Mouse (Mus musculus) heart, postnatal 36 days (tissue): ENCODE results near the gene Hoxb4. TPM values are rescaled to one million over a fixed set of nuclear protein-coding genes. Genes with fewer than 3 reads are reported as not detected.
A peak's percentile ranks its signal among the peaks of the same experiment; 100 is the strongest.

Experiments
- DNase-seq, 2 experiments: peaks; one replicate each; pipeline ENCODE4 v3.0.0; 2021 to 2022
- intact Hi-C: fragments of 180-260 bp; cut with DNase I; formaldehyde crosslinking; loops from one replicate; pipeline ENCODE4 v1.15.1; 2025
- total RNA-seq, 2 experiments: library from RNA; stranded (reverse); gene quantifications; 2 replicates each; pipeline ENCODE4 v1.2.3; 2021

The Hoxb4 gene
- under 1 TPM; 0.51 to 0.53 TPM for total RNA-seq

GRCm38 (mm10) chr11:96317608-96318367 lies at the start of gene Hoxb4:
Hoxb4 (plus strand) TSS chr11:96318267.
- intact Hi-C loops = no loop called here
- DNase-seq = no peak

GRCm38 (mm10) chr11:96269869-96270268 lies 48.2 kb upstream of the Hoxb4 start:
- intact Hi-C loops = no loop called here
- no peak for DNase-seq

DNA sequence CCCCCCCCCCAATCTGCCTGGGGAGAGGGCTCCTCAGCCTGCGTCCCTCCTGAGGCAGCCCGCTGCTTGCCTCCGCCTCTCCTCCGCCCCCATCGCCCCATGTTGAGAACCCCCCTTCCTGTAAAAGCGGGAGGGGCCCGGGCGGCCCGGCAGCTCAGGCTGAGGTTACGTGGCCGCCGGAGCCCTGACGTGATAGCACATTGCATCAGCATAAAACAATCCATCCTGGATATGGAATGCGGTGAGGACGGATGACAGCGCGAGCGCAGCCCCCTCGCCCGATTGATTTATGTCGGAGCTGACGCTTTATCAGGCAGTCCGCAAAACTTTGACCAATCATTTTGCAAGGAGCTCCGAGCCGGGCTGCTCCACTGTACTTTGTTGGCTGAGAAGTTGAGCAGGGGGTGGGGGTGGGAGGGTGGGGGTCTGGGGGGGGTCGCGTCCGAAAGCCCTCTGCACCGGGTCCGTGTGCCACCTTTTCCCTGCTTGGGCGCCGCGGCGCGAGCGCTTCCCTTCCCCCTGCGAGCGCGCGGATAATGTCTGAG lies 47.0 kb upstream of the Hoxb4 start, which contains the start of gene Hoxb9:
Gene Hoxb9, plus strand, starts transcription at position 462 of the 545 bp plus-strand sequence.
- intact Hi-C loops = no loop called here
- no peak for DNase-seq

DNA sequence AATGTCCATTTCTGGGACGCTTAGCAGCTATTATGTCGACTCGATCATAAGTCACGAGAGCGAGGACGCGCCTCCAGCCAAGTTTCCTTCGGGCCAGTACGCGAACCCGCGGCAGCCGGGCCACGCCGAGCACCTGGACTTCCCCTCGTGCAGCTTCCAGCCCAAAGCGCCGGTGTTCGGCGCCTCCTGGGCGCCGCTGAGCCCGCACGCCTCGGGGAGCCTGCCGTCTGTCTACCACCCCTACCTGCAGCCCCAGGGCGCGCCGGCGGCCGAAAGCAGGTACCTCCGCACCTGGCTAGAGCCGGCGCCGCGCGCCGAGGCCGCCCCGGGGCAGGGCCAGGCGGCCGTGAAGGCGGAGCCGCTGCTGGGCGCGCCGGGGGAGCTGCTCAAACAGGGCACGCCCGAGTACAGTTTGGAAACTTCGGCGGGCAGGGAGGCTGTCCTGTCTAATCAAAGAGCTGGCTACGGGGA lies 46.5 kb upstream of the Hoxb4 start:
- intact Hi-C loops = no loop called here
- DNase-seq = no peak

- no peak for DNase-seq
- intact Hi-C loops = no loop called here
These were observed 45.8 kb upstream of the Hoxb4 start for GRCm38 (mm10) chr11:96272024-96272921.

GRCm38 (mm10) chr11:96274428-96274827 lies 43.6 kb upstream of the Hoxb4 start:
- DNase-seq = no peak
- intact Hi-C loops = no loop called here

DNA sequence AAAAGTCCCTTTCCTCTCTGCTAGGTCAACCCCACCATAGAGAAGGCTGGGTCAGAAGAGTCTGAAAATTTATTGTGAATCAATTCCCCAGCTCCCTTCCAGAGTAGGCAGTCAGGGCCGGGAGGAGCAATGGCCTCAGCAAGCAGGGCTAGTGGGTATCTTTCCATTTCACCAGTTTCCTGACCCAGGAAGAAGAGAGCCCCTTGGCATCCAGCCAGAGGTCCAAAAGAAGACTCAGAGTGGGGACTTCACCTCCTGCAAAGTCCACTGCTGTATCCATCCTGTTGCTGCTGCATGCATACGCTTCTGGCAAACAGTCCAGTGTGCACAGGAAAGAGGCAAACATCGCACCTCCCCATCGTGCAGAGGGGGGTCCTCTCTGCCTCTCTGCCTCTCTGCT lies 42.2 kb upstream of the Hoxb4 start:
- no peak for DNase-seq
- intact Hi-C loops = no loop called here

- no peak for DNase-seq
- intact Hi-C loops = loop anchor here (1.0 to 2.0 kb wide), 4 partner anchors 259 to 583 kb away; no protein-coding TSS in a partner anchor
These were observed 40.7 kb upstream of the Hoxb4 start for GRCm38 (mm10) chr11:96277151-96278044.

GRCm38 (mm10) chr11:96278324-96278723 lies 39.7 kb upstream of the Hoxb4 start:
- DNase-seq = no peak
- intact Hi-C loops = loop anchor here (1.0 to 2.0 kb wide), 4 partner anchors 258 to 582 kb away; no protein-coding TSS in a partner anchor

DNA sequence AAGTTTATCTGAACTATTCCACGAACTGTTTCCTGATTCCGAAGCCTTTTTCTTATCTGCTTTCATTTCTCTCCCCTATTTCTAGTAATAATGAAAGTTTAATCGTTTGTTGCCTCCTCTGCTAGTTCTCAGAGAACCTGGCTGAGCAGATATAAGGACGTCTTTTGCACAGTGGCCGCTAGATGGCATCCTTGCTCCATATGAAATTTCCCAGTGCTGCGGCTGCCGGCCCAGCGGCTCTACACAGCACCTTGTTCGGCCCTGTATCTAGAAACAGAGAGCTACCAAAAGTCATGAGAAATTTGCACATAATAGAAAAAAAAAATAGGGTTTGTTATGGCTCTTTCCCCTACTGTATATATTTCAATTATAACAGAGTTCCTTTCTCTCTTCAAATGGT lies 39.3 kb upstream of the Hoxb4 start:
- peak; percentile 83 to 86 for DNase-seq
- intact Hi-C loops = loop anchor here (1.0 to 2.0 kb wide), 4 partner anchors 258 to 582 kb away; no protein-coding TSS in a partner anchor

DNA sequence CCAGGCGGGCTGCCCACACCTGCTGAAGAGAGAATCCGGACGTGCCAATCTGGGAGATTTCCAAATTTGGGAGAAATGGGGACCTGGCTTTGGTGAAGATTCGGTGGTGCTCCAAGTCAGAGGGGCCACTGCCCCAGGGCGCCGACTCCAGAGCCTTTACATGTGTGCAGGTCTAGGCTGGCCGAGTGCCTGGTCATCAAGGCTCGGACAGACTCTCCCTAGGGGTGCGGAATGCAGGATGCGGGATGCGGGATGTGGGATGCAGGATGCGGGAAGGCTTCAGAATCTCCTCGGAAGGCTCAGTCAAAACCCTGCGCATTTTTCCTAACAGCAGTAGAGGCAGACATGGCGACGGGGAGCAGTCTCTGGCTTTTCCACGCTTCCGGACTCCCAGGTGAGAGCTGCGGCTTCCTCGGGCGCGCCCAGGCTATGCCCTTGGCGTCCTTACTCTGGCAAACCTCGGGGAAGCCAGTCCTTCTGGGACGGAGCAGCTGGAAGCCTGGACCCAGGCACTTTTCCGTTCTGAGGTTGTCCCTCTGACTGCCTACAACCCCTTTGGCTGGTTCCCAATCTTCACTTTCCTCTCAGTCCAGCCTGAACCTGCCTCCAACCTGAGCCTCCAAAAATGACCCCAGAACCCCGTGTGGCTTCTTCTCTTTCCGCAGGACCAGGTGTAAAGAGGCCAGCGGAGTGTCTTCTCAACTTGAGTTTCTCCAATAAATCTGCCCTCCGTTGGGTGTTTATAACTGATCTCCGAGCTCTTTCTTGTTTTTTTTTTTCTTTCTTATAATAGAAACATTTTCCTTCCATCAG lies 38.4 kb upstream of the Hoxb4 start:
- intact Hi-C loops = loop anchor here (1.0 to 5.0 kb wide), 5 partner anchors 15 to 581 kb away; partner anchors contain the start of gene Igf2bp1
- DNase-seq = no peak

GRCm38 (mm10) chr11:96280399-96281378 lies 37.4 kb upstream of the Hoxb4 start:
- DNase-seq = no peak
- intact Hi-C loops = loop anchor here (1.0 to 5.0 kb wide), 3 partner anchors 14 to 273 kb away; partner anchors contain the start of gene Igf2bp1

- DNase-seq = no peak
- intact Hi-C loops = loop anchor here (2.0 to 5.0 kb wide), 2 partner anchors 13 to 274 kb away; partner anchors contain the start of gene Igf2bp1
These were observed 36.7 kb upstream of the Hoxb4 start for GRCm38 (mm10) chr11:96281396-96281795.

GRCm38 (mm10) chr11:96281855-96282570 lies 36.1 kb upstream of the Hoxb4 start, which contains the start of gene Hoxb8:
Hoxb8 (plus strand) TSS chr11:96281905.
- no peak for DNase-seq
- intact Hi-C loops = loop anchor here (2.0 to 5.0 kb wide), 2 partner anchors 13 to 275 kb away; partner anchors contain the start of gene Igf2bp1

DNA sequence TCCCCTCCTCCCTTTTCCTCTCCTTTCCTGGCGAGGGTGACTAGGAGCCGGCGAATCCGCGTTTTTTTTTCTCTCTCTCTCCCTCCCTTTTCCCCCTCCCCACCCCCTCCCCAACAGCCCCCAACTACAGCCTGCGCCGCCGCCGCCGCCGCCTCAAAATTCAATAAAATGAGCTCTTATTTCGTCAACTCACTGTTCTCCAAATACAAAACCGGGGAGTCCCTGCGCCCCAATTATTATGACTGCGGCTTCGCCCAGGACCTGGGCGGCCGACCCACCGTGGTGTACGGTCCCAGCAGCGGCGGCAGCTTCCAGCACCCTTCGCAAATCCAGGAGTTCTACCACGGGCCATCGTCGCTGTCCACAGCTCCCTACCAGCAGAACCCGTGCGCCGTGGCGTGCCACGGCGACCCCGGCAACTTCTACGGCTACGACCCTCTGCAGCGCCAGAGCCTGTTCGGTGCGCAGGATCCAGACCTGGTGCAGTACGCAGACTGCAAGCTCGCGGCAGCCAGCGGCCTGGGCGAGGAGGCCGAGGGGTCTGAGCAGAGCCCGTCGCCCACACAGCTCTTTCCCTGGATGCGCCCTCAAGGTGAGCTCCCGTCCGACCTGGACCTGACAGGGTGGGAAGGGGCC lies 35.2 kb upstream of the Hoxb4 start:
- DNase-seq = no peak
- intact Hi-C loops = loop anchor here (5.0 kb wide), 1 partner anchor 276 kb away; the partner anchor contains the start of gene Igf2bp1
